Comparison of ENCODE assay signal across 8 mouse cellular contexts in genomic region chr8:124862321-124863162, GRCm38 (mm10). TPM values are rescaled to one million over a fixed set of nuclear protein-coding genes. Genes with fewer than 3 reads are reported as not detected.
A peak's percentile ranks its signal among the peaks of the same experiment; 100 is the strongest.
DNase-seq lines count a peak whose midpoint lies in the region; ATAC-seq and TF ChIP-seq lines count a peak whose summit lies in the region.

Gene Gnpat, plus strand, starts transcription at chr8:124863033.
Gene 2810004N23Rik, minus strand, starts transcription at chr8:124863120.

- TF ChIP-seq POLR2A in liver, adult 2 months (IDR thresholded peaks at IDR 0.05; ENCODE audit: extremely low read depth, insufficient read depth, low read length), result peak; percentile 88
- peak; percentile 92 for TF ChIP-seq POLR2A in myocyte (IDR thresholded peaks at IDR 0.05; ENCODE audit: insufficient read length, low read depth)

- peak within 1 kb of the TSS; percentile 76 for H3ac ChIP-seq in myocyte (ENCODE audit: control insufficient read depth, insufficient read length)

- peaks cover 36% of the 10 kb centered on the region for H3K4me1 ChIP-seq in heart, embryonic 11.5 days (ENCODE audit: control insufficient read depth, insufficient read depth, low read length)
- H3K4me1 ChIP-seq in kidney, embryonic 16.5 days (ENCODE audit: insufficient read depth, low read length), result peaks cover 6% of the 10 kb centered on the region
- H3K4me1 ChIP-seq in liver, adult 2 months (ENCODE audit: control insufficient read depth, insufficient read depth, low read length), result peaks cover 6% of the 10 kb centered on the region

- TF ChIP-seq CTCF in liver, adult 2 months (IDR thresholded peaks at IDR 0.05; ENCODE audit: low read depth, low read length), result no peak

- DNase-seq in B cell, adult 2 months, result peak; percentile 95 to 96
- peak; percentile 94 for DNase-seq in brain, adult 2 months (ENCODE audit: low read depth, low spot score)
- DNase-seq in liver, adult 2 months (ENCODE audit: extremely low read depth, low read depth, low spot score), result peak; percentile 72
- peak; percentile 90 for DNase-seq in splenic B cell, adult 2 months (ENCODE audit: low read depth, low spot score)

- ATAC-seq in erythroblast, adult 5-6 weeks (replicated peaks; ENCODE audit: low FRiP score, poor library complexity, severe bottlenecking), result peak; percentile 86
- ATAC-seq in heart, embryonic 11.5 days (replicated peaks; ENCODE audit: insufficient number of reproducible peaks, low FRiP score, low TSS enrichment), result peak; percentile 93
- peak; percentile 98 for ATAC-seq in kidney, embryonic 16.5 days (ENCODE audit: low FRiP score, low TSS enrichment)

- peak within 1 kb of the TSS; percentile 98 for H3K9ac ChIP-seq in heart, embryonic 11.5 days (ENCODE audit: low read depth, low read length)
- H3K9ac ChIP-seq in kidney, embryonic 16.5 days (replicated peaks; ENCODE audit: low read length), result peak within 1 kb of the TSS; percentile 98
- peak within 1 kb of the TSS; percentile 96 for H3K9ac ChIP-seq in liver, adult 2 months (ENCODE audit: low read depth, low read length)

- under 1% methylated on average over 53 of the region's 55 CpGs for WGBS in heart, embryonic 11.5 days (ENCODE audit: insufficient replicate concordance)
- whole genome bisulfite sequencing in kidney, embryonic 16.5 days, result 2% methylated on average over 49 of the region's 55 CpGs
- WGBS in liver, adult 2 months, result under 1% methylated on average over 55 of the region's 55 CpGs

- H3K4me3 ChIP-seq in heart, embryonic 11.5 days (ENCODE audit: low read depth, low read length), result peak within 1 kb of the TSS; percentile 94
- H3K4me3 ChIP-seq in kidney, embryonic 16.5 days (ENCODE audit: low read length), result peak within 1 kb of the TSS; percentile 89
- peak within 1 kb of the TSS; percentile 94 for H3K4me3 ChIP-seq in liver, adult 2 months (ENCODE audit: insufficient read depth, low read depth, low read length)
- H3K4me3 ChIP-seq in myocyte, result peak within 1 kb of the TSS; percentile 100

- peak within 1 kb of the TSS; percentile 92 for H3K27ac ChIP-seq in heart, embryonic 11.5 days (ENCODE audit: low read depth, low read length)
- peak within 1 kb of the TSS; percentile 95 for H3K27ac ChIP-seq in kidney, embryonic 16.5 days (ENCODE audit: low read length)
- H3K27ac ChIP-seq in liver, adult 2 months (replicated peaks; ENCODE audit: insufficient read depth, low read depth, low read length), result peak within 1 kb of the TSS; percentile 85

- H3K79me2 ChIP-seq in liver, adult 2 months (ENCODE audit: control insufficient read depth, insufficient read depth, low read length), result peaks cover 40% of the 10 kb centered on the region; the same call in 1 of the 2 replicates
- H3K79me2 ChIP-seq in myocyte (ENCODE audit: control insufficient read depth, insufficient read depth), result peaks cover 60% of the 10 kb centered on the region

- H3K27me3 ChIP-seq in heart, embryonic 11.5 days (ENCODE audit: control insufficient read depth, insufficient read depth, low read length), result no peaks in the 10 kb centered on the region
- H3K27me3 ChIP-seq in kidney, embryonic 16.5 days (ENCODE audit: insufficient read depth, low read length), result no peaks in the 10 kb centered on the region
- H3K27me3 ChIP-seq in liver, adult 2 months (ENCODE audit: control insufficient read depth, insufficient read depth, low read length), result no peaks in the 10 kb centered on the region
- no peaks in the 10 kb centered on the region for H3K27me3 ChIP-seq in myocyte (ENCODE audit: control insufficient read depth, insufficient read depth, insufficient read length)
- H3K27me3 ChIP-seq in splenic B cell, adult 2 months (ENCODE audit: control insufficient read depth, insufficient read depth, low read length, poor library complexity, severe bottlenecking), result no peaks in the 10 kb centered on the region

- peaks cover 19% of the 10 kb centered on the region for H3K36me3 ChIP-seq in heart, embryonic 11.5 days (ENCODE audit: control insufficient read depth, insufficient read depth, low read length)
- H3K36me3 ChIP-seq in kidney, embryonic 16.5 days (ENCODE audit: insufficient read depth, low read length), result peaks cover 29% of the 10 kb centered on the region
- H3K36me3 ChIP-seq in liver, adult 2 months (ENCODE audit: control insufficient read depth, insufficient read depth, low read length), result peaks cover 21% of the 10 kb centered on the region
- H3K36me3 ChIP-seq in myocyte (ENCODE audit: control insufficient read depth, insufficient read depth), result peaks cover 13% of the 10 kb centered on the region
- peaks cover 2% of the 10 kb centered on the region for H3K36me3 ChIP-seq in splenic B cell, adult 2 months (ENCODE audit: control insufficient read depth, insufficient read depth, low read length, poor library complexity, severe bottlenecking)

- peak within 1 kb of the TSS; percentile 87 for H3K4me2 ChIP-seq in heart, embryonic 11.5 days
- peak within 1 kb of the TSS; percentile 82 for H3K4me2 ChIP-seq in kidney, embryonic 16.5 days (replicated peaks; ENCODE audit: low read depth, low read length)
- peak within 1 kb of the TSS; percentile 96 for H3K4me2 ChIP-seq in myocyte (ENCODE audit: low read depth)

- no peaks in the 10 kb centered on the region for H3K9me3 ChIP-seq in heart, embryonic 11.5 days (replicated peaks; ENCODE audit: control insufficient read depth, low read length)
- H3K9me3 ChIP-seq in kidney, embryonic 16.5 days (ENCODE audit: low read length), result peaks cover 3% of the 10 kb centered on the region

TF ChIP-seq in myocyte, 11 proteins besides CTCF, POLR2A, EP300 and RAD21:
- TF ChIP-seq USF1 (IDR thresholded peaks at IDR 0.05; ENCODE audit: low read depth) (peak; percentile 63), E2F4 (IDR thresholded peaks at IDR 0.05; ENCODE audit: insufficient read depth) (no peak), POLR2AphosphoS2 (IDR thresholded peaks at IDR 0.05; ENCODE audit: insufficient read length, low read depth) (peak; percentile 91), TCF3 (IDR thresholded peaks at IDR 0.05; ENCODE audit: insufficient read length, low read depth) (no peak)

RNA-seq across cellular contexts. Expression of gene Gnpat, which starts in this region (rescaled TPM):
- total RNA-seq in erythroblast, adult 5-6 weeks (2015; ENCODE audit: low replicate concordance), result 29.7 and 35.0 TPM in 2 replicates
- 18.0 and 40.7 TPM in 2 replicates for total RNA-seq in erythroblast, adult 5-6 weeks (2017; ENCODE audit: low replicate concordance)
- 95.4 and 113 TPM in 2 replicates for polyA plus RNA-seq in heart, embryonic 11.5 days (2014; fragmentation: Nextera tagmentation; extraction: Ambion mirVana)
- 120 and 122 TPM in 2 replicates for polyA plus RNA-seq in kidney, embryonic 16.5 days (2015; fragmentation: Nextera tagmentation; extraction: Ambion mirVana)
- 25.0 and 30.1 TPM in 2 replicates for total RNA-seq in liver, adult 2 months (2014; rRNA removed)
- polyA plus RNA-seq in liver, adult 2 months (2012; rRNA removed), result 27.5 and 28.7 TPM in 2 replicates
- 95.4 TPM for polyA plus RNA-seq in myocyte (2012; fragmentation: generic; extraction: Trizol)

RNA-seq across cellular contexts. Expression of gene 2810004N23Rik, which starts in this region (rescaled TPM):
- 5.6 and 7.1 TPM in 2 replicates for total RNA-seq in erythroblast, adult 5-6 weeks (2015; ENCODE audit: low replicate concordance)
- total RNA-seq in erythroblast, adult 5-6 weeks (2017; ENCODE audit: low replicate concordance), result 9.2 and 9.8 TPM in 2 replicates
- polyA plus RNA-seq in heart, embryonic 11.5 days (2014; fragmentation: Nextera tagmentation; extraction: Ambion mirVana), result 47.9 and 49.7 TPM in 2 replicates
- 47.6 and 50.1 TPM in 2 replicates for polyA plus RNA-seq in kidney, embryonic 16.5 days (2015; fragmentation: Nextera tagmentation; extraction: Ambion mirVana)
- total RNA-seq in liver, adult 2 months (2014; rRNA removed), result 17.7 and 18.7 TPM in 2 replicates
- 11.5 and 13.1 TPM in 2 replicates for polyA plus RNA-seq in liver, adult 2 months (2012; rRNA removed)
- polyA plus RNA-seq in myocyte (2012; fragmentation: generic; extraction: Trizol), result 27.1 TPM

Comparison
In these comparisons a context has a peak if more than half of its experiments do, and no peak if none do; other contexts are left out.
1. Peak in every context shown above with its lines: DNase-seq, ATAC-seq, H3K4me3 ChIP-seq and H3K27ac ChIP-seq.